Mouse (Mus musculus) stomach, embryonic 15.5 days (tissue): Measurements from ENCODE around the gene Clint1. TPM values are rescaled to one million over a fixed set of nuclear protein-coding genes. Genes with fewer than 3 reads are reported as not detected.

ENCODE experiments used
- ATAC-seq: fragments of 200-750 bp; cut with Nextera tagmentation; 2 replicates; pipeline ENCODE4 v1.8.0; 2017; ENCODE audit warnings: low read depth, moderate number of reproducible peaks, moderate TSS enrichment; ENCODE audit not compliant: insufficient read depth, low FRiP score
- H3K27ac ChIP-seq: fragments of 300-500 bp; sonication (generic); 2 replicates; pipeline ENCODE4 v1.5.1; 2015; ENCODE audit warnings: mild to moderate bottlenecking, inconsistent platforms
- H3K27me3 ChIP-seq: fragments of 300-500 bp; sonication (generic); replicated peaks from 2 replicates; pipeline ENCODE4 v1.6.1; 2015; ENCODE audit warnings: inconsistent platforms
- H3K36me3 ChIP-seq: fragments of 300-500 bp; sonication (generic); 2 replicates; pipeline ENCODE4 v1.6.1; 2015; ENCODE audit warnings: inconsistent platforms
- H3K4me1 ChIP-seq: fragments of 300-500 bp; sonication (generic); 2 replicates; pipeline ENCODE4 v1.6.1; 2015; ENCODE audit warnings: inconsistent platforms
- H3K4me2 ChIP-seq: fragments of 300-500 bp; sonication (generic); 2 replicates; pipeline ENCODE4 v1.6.1; 2015; ENCODE audit warnings: mild to moderate bottlenecking, inconsistent platforms
- H3K4me3 ChIP-seq: fragments of 300-500 bp; sonication (generic); replicated peaks from 2 replicates; pipeline ENCODE4 v1.5.1; 2015; ENCODE audit warnings: inconsistent platforms
- H3K9ac ChIP-seq: fragments of 300-500 bp; sonication (generic); 2 replicates; pipeline ENCODE4 v1.6.1; 2015; ENCODE audit warnings: inconsistent platforms
- H3K9me3 ChIP-seq: fragments of 300-500 bp; sonication (generic); 2 replicates; pipeline ENCODE4 v1.6.1; 2016; ENCODE audit warnings: inconsistent platforms
- WGBS: fragments of 180-500 bp; shearing (Covaris S2); methylation state at CpG from one replicate; pipeline ENCODE4 v1.1.7; 2015; 5-methylcytosine and 5-hydroxymethylcytosine counted together
- microRNA-seq: library from miRNA; unstranded; fragments of <30 nt; microRNA quantifications from one replicate; pipeline ENCODE4, GENCODE M21; 2016
- polyA plus RNA-seq: library from polyadenylated mRNA; unstranded; fragments of >200 nt; fragmentation: Nextera tagmentation; extraction: Ambion mirVana; gene quantifications from 2 replicates; pipeline ENCODE4 v1.2.1, GENCODE M21; 2015

Clint1 gene
- polyA plus RNA-seq, 1 experiment from 2014 or later: 82.8 TPM

DNA sequence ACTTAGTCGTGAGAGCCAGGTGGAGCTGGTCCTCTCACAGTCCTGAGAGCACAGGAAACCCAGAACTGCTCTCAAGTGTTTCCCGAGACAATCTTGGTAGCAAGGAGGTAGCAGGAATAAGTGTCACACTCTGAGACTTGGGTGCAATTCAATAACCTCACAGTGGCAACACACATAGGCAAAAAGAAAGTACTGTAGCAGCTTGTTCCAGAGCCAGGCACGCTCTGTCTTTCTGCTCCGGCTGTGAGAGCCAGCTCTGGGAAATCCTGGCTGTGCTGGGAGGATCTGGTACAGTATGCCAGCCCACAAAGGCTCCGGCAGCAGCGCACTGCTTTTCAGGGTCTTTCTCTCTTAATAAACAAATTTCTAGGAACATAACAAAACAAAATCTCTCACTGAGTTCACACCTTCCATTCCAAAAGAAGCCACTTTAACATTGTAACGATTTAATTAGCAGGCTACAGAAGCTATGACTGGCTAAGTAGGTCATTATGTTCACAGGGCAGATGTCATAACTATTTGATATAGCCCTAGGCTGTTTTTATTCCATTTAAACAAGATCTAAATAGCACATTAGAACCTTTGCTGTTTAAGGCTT, 91.4 kb downstream of the Clint1 start:
- 51% methylated on average over 7 of the region's 7 CpGs for WGBS
- Histone ChIP-seq H3K27ac (no peak overlapping the region), H3K4me3 (peak overlapping the region; percentile 88), H3K4me1 (peaks cover 6% of the 10 kb centered on the region; the same call in 1 of the 2 replicates), H3K4me2 (peak overlapping the region; percentile 84), H3K9ac (no peak overlapping the region), H3K36me3 (0 out of 2 replicates have a peak, but pooled peaks cover 4% of the 10 kb centered on the region), H3K27me3 (no peaks in the 10 kb centered on the region), H3K9me3 (no peaks in the 10 kb centered on the region)
- ATAC-seq: no peak

DNA sequence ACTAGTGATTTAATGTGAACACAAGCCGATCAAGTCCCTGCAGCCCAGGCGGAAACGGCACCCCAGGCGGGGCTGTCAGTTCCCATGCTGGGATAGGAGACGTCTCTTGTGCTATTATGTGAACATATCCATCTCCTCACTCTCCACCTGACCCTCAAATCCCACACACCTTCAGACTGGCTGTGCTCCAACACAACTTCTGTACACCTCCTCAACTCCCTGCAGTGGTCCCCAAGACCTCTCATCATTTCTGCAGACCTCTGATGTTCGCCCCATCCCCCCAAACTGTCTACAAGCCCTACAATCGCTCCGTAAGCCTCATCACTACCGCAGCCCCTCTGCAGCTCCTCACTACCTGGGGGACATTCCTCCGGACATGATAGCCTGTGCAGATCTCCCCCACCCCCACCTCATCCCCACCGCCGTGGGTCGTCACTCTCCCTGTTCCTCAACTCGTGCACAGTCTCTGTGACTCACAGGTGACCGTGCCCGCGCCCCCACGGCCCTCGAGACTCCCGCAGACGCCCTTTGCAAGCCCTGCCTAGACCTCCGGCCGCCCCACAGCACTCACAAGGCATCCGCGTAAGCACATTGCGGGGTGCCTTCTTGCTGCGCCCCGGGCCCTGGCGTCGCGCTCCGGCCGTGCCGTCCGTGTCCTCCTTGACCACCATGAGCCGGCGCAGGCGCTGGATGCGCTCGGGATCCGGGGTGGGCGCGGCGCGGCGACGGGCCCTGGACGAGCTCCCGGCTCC, 92.2 kb downstream of the Clint1 start:
- peak; percentile 40 for ATAC-seq

DNA sequence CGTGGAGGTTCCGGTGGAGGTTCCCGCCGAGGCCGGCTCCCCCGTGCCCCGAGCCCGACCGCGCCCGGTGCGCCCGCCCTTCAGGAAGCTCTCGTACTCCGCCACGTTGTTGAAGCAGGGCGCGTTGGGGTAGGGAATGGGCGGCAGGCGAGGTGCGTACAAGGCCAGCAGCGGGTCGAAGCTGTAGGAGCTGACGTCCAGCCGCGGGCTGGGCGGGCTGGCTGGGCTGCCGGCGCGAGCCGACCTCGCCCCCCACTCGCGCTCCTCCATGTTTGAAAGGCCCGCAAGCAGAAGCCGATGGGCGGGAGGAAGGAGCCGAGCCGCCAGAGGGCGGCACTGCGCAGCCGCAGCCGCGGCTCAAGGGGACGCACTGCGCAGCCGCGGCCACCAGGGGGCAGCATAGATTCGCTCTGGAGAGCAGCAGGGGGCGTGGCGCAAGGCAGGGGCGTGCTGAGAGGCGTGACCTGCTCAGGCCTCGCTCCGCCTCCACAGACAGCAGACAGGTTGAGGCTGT, 92.8 kb downstream of the Clint1 start, which contains the start of gene Lsm11:
Gene Lsm11, minus strand, starts transcription at position 293 of the 514 bp plus-strand sequence.
- Histone ChIP-seq H3K4me2 (peak within 1 kb of the TSS; percentile 84), H3K27ac (peak within 1 kb of the TSS; percentile 54; the same call in 1 of the 2 replicates), H3K9me3 (no peaks in the 10 kb centered on the region), H3K36me3 (0 out of 2 replicates have a peak, but pooled peaks cover 6% of the 10 kb centered on the region), H3K9ac (peak within 1 kb of the TSS; percentile 73), H3K27me3 (no peaks in the 10 kb centered on the region), H3K4me1 (peaks cover 6% of the 10 kb centered on the region; the same call in 1 of the 2 replicates), H3K4me3 (peak within 1 kb of the TSS; percentile 88)
- peak; percentile 89 for ATAC-seq
- WGBS: under 1% methylated on average over 50 of the region's 55 CpGs

More for the DNA sequence above, 92.2 kb downstream of the Clint1 start:
- H3K9me3 ChIP-seq: no peaks in the 10 kb centered on the region
- H3K9ac ChIP-seq: peak overlapping the region; percentile 73
- H3K4me2 ChIP-seq: peak overlapping the region; percentile 84
- 0 out of 2 replicates have a peak, but pooled peaks cover 6% of the 10 kb centered on the region for H3K36me3 ChIP-seq
- peaks cover 6% of the 10 kb centered on the region; the same call in 1 of the 2 replicates for H3K4me1 ChIP-seq
- peak overlapping the region; percentile 54; the same call in 1 of the 2 replicates for H3K27ac ChIP-seq
- under 1% methylated on average over 49 of the region's 49 CpGs for WGBS
- H3K4me3 ChIP-seq: peak overlapping the region; percentile 88
- no peaks in the 10 kb centered on the region for H3K27me3 ChIP-seq

DNA sequence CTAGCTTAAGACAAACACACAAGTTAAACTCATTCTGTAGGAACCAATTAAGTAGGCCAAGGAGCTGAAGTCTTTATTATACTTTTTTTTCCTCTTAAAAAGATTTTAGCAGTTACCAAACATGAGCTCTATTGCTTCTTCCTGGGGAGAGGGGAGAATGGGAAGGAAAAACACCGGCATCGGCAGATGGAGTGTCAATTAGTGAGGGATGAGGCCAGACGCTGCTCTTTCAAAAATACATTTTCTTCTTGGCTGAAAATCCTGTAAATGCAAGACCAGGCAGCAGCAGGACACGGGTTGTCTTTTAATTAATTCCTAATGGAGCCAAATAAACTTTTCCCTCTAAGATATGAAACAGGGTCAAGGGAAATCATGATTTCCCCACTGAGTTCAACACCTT, 94.9 kb downstream of the Clint1 start:
- Histone ChIP-seq H3K4me2 (no peak overlapping the region), H3K4me1 (peaks cover 6% of the 10 kb centered on the region; the same call in 1 of the 2 replicates), H3K9me3 (no peaks in the 10 kb centered on the region), H3K4me3 (no peak overlapping the region), H3K27me3 (no peaks in the 10 kb centered on the region), H3K36me3 (peaks cover 14% of the 10 kb centered on the region; the same call in 1 of the 2 replicates), H3K9ac (no peak overlapping the region), H3K27ac (no peak overlapping the region)
- WGBS: 72% methylated on average over 4 of the region's 4 CpGs
- no peak for ATAC-seq

DNA sequence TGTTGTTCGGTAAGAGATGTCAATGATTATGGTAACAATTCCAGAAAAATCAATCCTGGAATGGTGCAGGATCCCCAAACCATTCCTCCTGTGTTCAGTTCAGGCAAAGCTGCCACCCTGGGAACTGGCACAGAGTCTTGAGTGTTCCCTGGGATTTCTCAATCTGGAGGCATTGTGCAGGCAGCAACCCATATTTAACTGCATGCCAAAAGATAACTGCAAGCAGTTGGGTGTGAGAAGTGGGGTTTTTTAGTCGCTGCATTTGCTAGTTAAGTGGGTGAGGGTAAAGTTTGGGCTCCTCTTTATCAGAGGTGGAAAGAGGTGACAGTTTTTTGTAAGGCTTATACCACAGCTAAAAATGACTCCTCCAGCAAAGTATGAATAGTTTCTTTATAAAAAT, 95.6 kb downstream of the Clint1 start:
- Histone ChIP-seq H3K4me2 (no peak overlapping the region), H3K27ac (no peak overlapping the region), H3K27me3 (no peaks in the 10 kb centered on the region), H3K4me1 (peaks cover 6% of the 10 kb centered on the region; the same call in 1 of the 2 replicates), H3K4me3 (no peak overlapping the region), H3K9me3 (no peaks in the 10 kb centered on the region), H3K9ac (no peak overlapping the region), H3K36me3 (peaks cover 14% of the 10 kb centered on the region; the same call in 1 of the 2 replicates)
- no peak for ATAC-seq
- 85% methylated on average over 2 of the region's 2 CpGs for WGBS

DNA sequence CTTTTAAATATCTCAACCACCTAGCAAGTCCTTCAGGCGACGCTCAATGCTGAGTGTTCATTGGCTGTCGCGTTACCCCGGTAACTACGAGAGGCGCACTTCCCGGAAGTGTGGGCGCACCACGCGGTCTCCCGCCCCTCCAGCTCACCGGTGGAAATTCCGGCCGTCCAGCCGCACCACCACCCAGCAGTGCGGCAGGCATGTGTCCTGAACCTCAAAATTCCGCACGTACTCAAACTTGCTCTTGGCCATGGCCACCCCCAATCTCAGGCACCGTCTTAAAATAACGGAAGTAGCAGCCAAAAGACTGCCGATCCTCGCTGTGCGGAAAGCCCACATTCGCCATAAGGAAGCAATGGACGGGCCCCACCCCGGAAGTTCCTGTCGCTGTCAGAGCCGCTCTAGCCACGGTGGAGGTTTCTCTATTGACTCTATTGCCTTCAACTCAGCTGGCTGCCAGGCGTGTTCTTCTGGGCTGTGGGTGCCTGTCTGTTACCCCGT, 103.3 kb downstream of the Clint1 start, which contains the start of gene Thg1l:
Gene Thg1l, minus strand, starts transcription at position 368 of the 501 bp plus-strand sequence.
- under 1% methylated on average over 32 of the region's 32 CpGs for WGBS
- peak; percentile 98 for ATAC-seq
- no peaks in the 10 kb centered on the region for H3K27me3 ChIP-seq
- peak within 1 kb of the TSS; percentile 80 for H3K4me3 ChIP-seq
- H3K4me1 ChIP-seq: peaks cover 3% of the 10 kb centered on the region; the same call in 1 of the 2 replicates
- peak within 1 kb of the TSS; percentile 81 for H3K27ac ChIP-seq
- no peaks in the 10 kb centered on the region for H3K9me3 ChIP-seq
- H3K9ac ChIP-seq: no peak within 1 kb of the TSS
- peaks cover 12% of the 10 kb centered on the region; the same call in 1 of the 2 replicates for H3K36me3 ChIP-seq
- peak within 1 kb of the TSS; percentile 64 for H3K4me2 ChIP-seq

DNA sequence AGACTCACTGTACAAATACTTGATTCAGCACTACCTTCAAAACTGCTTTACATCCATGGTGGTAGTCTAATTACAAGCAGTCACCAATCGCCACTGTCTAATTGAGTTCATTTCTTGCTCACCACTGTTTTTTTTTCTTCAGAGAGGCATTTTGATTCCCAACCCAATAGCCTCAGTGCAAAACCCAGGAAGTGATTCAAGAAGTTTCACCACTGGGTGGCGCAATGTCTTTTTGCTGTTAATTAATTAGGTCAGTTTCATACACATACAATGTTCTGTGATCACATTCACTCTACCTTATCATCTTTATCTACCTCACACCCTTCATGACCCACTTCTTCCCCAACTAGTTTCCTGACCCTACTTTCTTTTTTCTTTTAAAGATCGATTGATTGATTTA, 107.7 kb downstream of the Clint1 start:
- H3K4me2 ChIP-seq: no peak overlapping the region
- peaks cover 3% of the 10 kb centered on the region; the same call in 1 of the 2 replicates for H3K4me1 ChIP-seq
- H3K36me3 ChIP-seq: no peaks in the 10 kb centered on the region
- no peak overlapping the region for H3K27ac ChIP-seq
- H3K9me3 ChIP-seq: no peaks in the 10 kb centered on the region
- WGBS: 79% methylated on average over 3 of the region's 3 CpGs
- H3K9ac ChIP-seq: no peak overlapping the region
- ATAC-seq: no peak
- no peak overlapping the region for H3K4me3 ChIP-seq
- no peaks in the 10 kb centered on the region for H3K27me3 ChIP-seq

DNA sequence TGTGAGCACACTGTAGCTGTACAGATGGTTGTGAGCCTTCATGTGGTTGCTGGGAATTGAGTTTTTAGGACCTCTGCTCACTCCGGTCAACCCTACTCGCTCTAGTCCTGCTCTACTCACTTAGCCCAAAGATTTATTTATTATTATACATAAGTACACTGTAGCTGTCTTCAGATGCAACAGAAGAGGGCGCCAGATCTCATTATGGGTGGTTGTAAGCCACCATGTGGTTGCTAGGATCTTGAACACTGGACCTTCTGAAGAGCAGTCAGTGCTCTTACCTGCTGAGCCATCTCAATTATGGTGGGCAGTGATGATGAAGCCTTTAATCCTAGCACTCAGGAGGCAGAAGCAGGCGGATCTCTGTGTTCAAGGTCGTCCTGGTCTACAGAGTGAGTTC, 108.2 kb downstream of the Clint1 start:
- Histone ChIP-seq H3K4me2 (no peak overlapping the region), H3K36me3 (no peaks in the 10 kb centered on the region), H3K27ac (no peak overlapping the region), H3K9me3 (no peaks in the 10 kb centered on the region), H3K4me1 (no peaks in the 10 kb centered on the region), H3K4me3 (no peak overlapping the region), H3K27me3 (no peaks in the 10 kb centered on the region), H3K9ac (no peak overlapping the region)
- ATAC-seq: no peak
- 83% methylated on average over 5 of the region's 5 CpGs for WGBS

Small RNA genes lying within 50 kb of the gene (microRNA-seq; reads per million reads assigned to microRNA genes)
- not detected for gene Gm22751

Other genes starting within 250 kb of the Clint1 start
- 6.1 and 7.6 TPM in 2 replicates for gene Lsm11, start 92.9 kb downstream of the Clint1 start, polyA plus RNA-seq
- 11.2 and 11.8 TPM in 2 replicates for gene Thg1l, start 103.4 kb downstream of the Clint1 start, polyA plus RNA-seq
- 0.17 and 0.24 TPM in 2 replicates for gene Sox30, start 128.3 kb downstream of the Clint1 start, polyA plus RNA-seq
- gene Gm12166, start 200.3 kb downstream of the Clint1 start, polyA plus RNA-seq: 5.5 and 11.1 TPM in 2 replicates
- gene Adam19, start 203.9 kb downstream of the Clint1 start, polyA plus RNA-seq: 17.1 and 20.4 TPM in 2 replicates